Mouse (Mus musculus) CH12.LX (cell line): ENCODE data around the gene Zbtb14. TPM values are rescaled to one million over a fixed set of nuclear protein-coding genes. Genes with fewer than 3 reads are reported as not detected.

Source experiments
- DNase-seq: peaks from one replicate; pipeline ENCODE4 v3.0.0-alpha.2; 2013; ENCODE audit errors: extremely low read depth
- H3K27ac ChIP-seq: 2 replicates; pipeline ENCODE4 v1.5.1; 2012; ENCODE audit warnings: low read depth, mild to moderate bottlenecking, control low read depth, moderate library complexity; ENCODE audit not compliant: insufficient read depth
- H3K27me3 ChIP-seq: replicated peaks from 2 replicates; pipeline ENCODE3; 2012; ENCODE audit warnings: inconsistent platforms
- H3K36me3 ChIP-seq, 2 experiments: replicated peaks in 1 of 2; 2 replicates each; pipeline versions ENCODE3 to v1.6.1; 2012; ENCODE audit warnings: inconsistent platforms in 1 of 2, low read length in 1 of 2, mild to moderate bottlenecking in 1 of 2, mixed read lengths in 1 of 2, moderate library complexity in 1 of 2; ENCODE audit not compliant: control insufficient read depth in 1 of 2, insufficient read depth in 1 of 2
- H3K4me1 ChIP-seq, 2 experiments: 2 replicates each; pipeline ENCODE4 v1.6.1; 2012; ENCODE audit warnings: inconsistent platforms in 1 of 2, moderate library complexity in 1 of 2; ENCODE audit not compliant: insufficient read depth in 2 of 2, control insufficient read depth in 1 of 2
- H3K4me2 ChIP-seq: 2 replicates; pipeline ENCODE4 v1.6.1; 2012; ENCODE audit warnings: low read depth, mild to moderate bottlenecking, control low read depth; ENCODE audit not compliant: poor library complexity, insufficient read depth, severe bottlenecking
- H3K4me3 ChIP-seq, 3 experiments: fragments of 150-350 bp in 1 of 3; sonication (generic) in 1 of 3; replicated peaks in 1 of 3; 2 replicates each; pipeline versions ENCODE3 to v1.5.1; 2011 to 2012; ENCODE audit warnings: low read depth in 2 of 3, low read length in 2 of 3, mild to moderate bottlenecking in 2 of 3, moderate library complexity in 2 of 3, control low read depth in 1 of 3, improper control_type of control experiment in 1 of 3, inconsistent platforms in 1 of 3, mixed read lengths in 1 of 3; ENCODE audit not compliant: poor library complexity in 1 of 3
- H3K79me2 ChIP-seq: replicated peaks from 2 replicates; pipeline ENCODE4 v1.6.1; 2012; ENCODE audit warnings: mild to moderate bottlenecking, moderate library complexity; ENCODE audit not compliant: control insufficient read depth, poor library complexity, insufficient read depth, severe bottlenecking; ENCODE audit errors: extremely low read depth
- H3K9ac ChIP-seq: 2 replicates; pipeline ENCODE4 v1.6.1; 2012; ENCODE audit warnings: low read depth, mild to moderate bottlenecking, control low read depth, moderate library complexity; ENCODE audit not compliant: insufficient read depth
- H3K9me3 ChIP-seq: replicated peaks from 2 replicates; pipeline ENCODE3; 2012; ENCODE audit warnings: low read length, inconsistent platforms, mixed read lengths
- BHLHE40 ChIP-seq: IDR thresholded peaks from 2 replicates; pipeline ENCODE4 v1.6.1; 2011; ENCODE audit warnings: mild to moderate bottlenecking, low read depth, low read length, improper control_type of control experiment
- CHD1 ChIP-seq: IDR thresholded peaks from 2 replicates; pipeline ENCODE4 v1.6.1; 2012; ENCODE audit warnings: low read depth, low read length, improper control_type of control experiment, inconsistent platforms
- CHD2 ChIP-seq: IDR thresholded peaks from 2 replicates; pipeline ENCODE4 v1.6.1; 2011; ENCODE audit warnings: low read length, improper control_type of control experiment
- CTCF ChIP-seq, 2 experiments: IDR thresholded peaks in 1 of 2; conservative IDR thresholded peaks in 1 of 2; 2 replicates each; pipeline ENCODE4 v1.5.1; 2011 to 2012; ENCODE audit warnings: low read depth in 2 of 2, low read length in 2 of 2, improper control_type of control experiment in 1 of 2, inconsistent platforms in 1 of 2, mild to moderate bottlenecking in 1 of 2, moderate library complexity in 1 of 2
- E2F4 ChIP-seq: IDR thresholded peaks from 2 replicates; pipeline ENCODE4 v1.6.1; 2011; ENCODE audit warnings: low read depth, low read length, improper control_type of control experiment; ENCODE audit not compliant: insufficient replicate concordance
- ELF1 ChIP-seq: IDR thresholded peaks from 2 replicates; pipeline ENCODE4 v1.6.1; 2014; ENCODE audit warnings: low read depth, mild to moderate bottlenecking, inconsistent platforms, low read length, improper control_type of control experiment
- GABPA ChIP-seq: IDR thresholded peaks from 2 replicates; pipeline ENCODE4 v1.6.1; 2012; ENCODE audit warnings: low read depth, low read length, improper control_type of control experiment, inconsistent platforms; ENCODE audit not compliant: insufficient replicate concordance
- HCFC1 ChIP-seq: IDR thresholded peaks from 2 replicates; pipeline ENCODE4 v1.6.1; 2012; ENCODE audit warnings: low read depth, mild to moderate bottlenecking, inconsistent platforms, low read length, improper control_type of control experiment
- IRF4 ChIP-seq: IDR thresholded peaks from 2 replicates; pipeline ENCODE4 v1.6.1; 2014; ENCODE audit warnings: low read depth, mild to moderate bottlenecking, inconsistent platforms, low read length, improper control_type of control experiment
- JUN ChIP-seq: IDR thresholded peaks from 2 replicates; pipeline ENCODE4 v1.6.1; 2011; ENCODE audit warnings: low read depth, mild to moderate bottlenecking, low read length, improper control_type of control experiment, moderate library complexity; ENCODE audit not compliant: insufficient read depth
- JUND ChIP-seq: conservative IDR thresholded peaks from 2 replicates; pipeline ENCODE4 v1.6.1; 2011; ENCODE audit warnings: low read depth, low read length, improper control_type of control experiment
- KAT2A ChIP-seq: IDR thresholded peaks from 2 replicates; pipeline ENCODE4 v1.6.1; 2012; ENCODE audit warnings: low read length, improper control_type of control experiment, inconsistent platforms; ENCODE audit not compliant: insufficient replicate concordance
- MAFK ChIP-seq: IDR thresholded peaks from 2 replicates; pipeline ENCODE4 v1.6.1; 2011; ENCODE audit warnings: low read length, improper control_type of control experiment; ENCODE audit not compliant: insufficient replicate concordance
- MAX ChIP-seq: IDR thresholded peaks from 2 replicates; pipeline ENCODE4 v1.6.1; 2011; ENCODE audit warnings: low read length, improper control_type of control experiment
- MAZ ChIP-seq: IDR thresholded peaks from 2 replicates; pipeline ENCODE4 v1.6.1; 2012; ENCODE audit warnings: low read depth, mild to moderate bottlenecking, inconsistent platforms, low read length, improper control_type of control experiment, moderate library complexity
- MXI1 ChIP-seq: IDR thresholded peaks from 2 replicates; pipeline ENCODE4 v1.6.1; 2011; ENCODE audit warnings: mild to moderate bottlenecking, low read depth, low read length, improper control_type of control experiment
- MYC ChIP-seq: IDR thresholded peaks from 2 replicates; pipeline ENCODE4 v1.6.1; 2011; ENCODE audit warnings: low read depth, mild to moderate bottlenecking, improper control_type of control experiment, low read length
- NELFE ChIP-seq: IDR thresholded peaks from 2 replicates; pipeline ENCODE4 v1.6.1; 2011; ENCODE audit warnings: low read depth, low read length, improper control_type of control experiment
- PAX5 ChIP-seq: IDR thresholded peaks from 2 replicates; pipeline ENCODE4 v1.6.1; 2012; ENCODE audit warnings: low read length, inconsistent platforms, mixed read lengths
- POLR2A ChIP-seq: IDR thresholded peaks from 2 replicates; pipeline ENCODE4 v1.6.1; 2011; ENCODE audit warnings: low read depth, mild to moderate bottlenecking, improper control_type of control experiment, low read length
- POLR2AphosphoS2 ChIP-seq: IDR thresholded peaks from 2 replicates; pipeline ENCODE4 v1.6.1; 2011; ENCODE audit warnings: low read depth, low read length, improper control_type of control experiment
- RAD21 ChIP-seq: IDR thresholded peaks from 2 replicates; pipeline ENCODE4 v1.6.1; 2011; ENCODE audit warnings: low read depth, mild to moderate bottlenecking, low read length, improper control_type of control experiment, moderate library complexity
- RCOR1 ChIP-seq: conservative IDR thresholded peaks from 2 replicates; pipeline ENCODE4 v1.6.1; 2012; ENCODE audit warnings: low read depth, mild to moderate bottlenecking, inconsistent platforms, low read length, improper control_type of control experiment
- SIN3A ChIP-seq: IDR thresholded peaks from 2 replicates; pipeline ENCODE4 v1.6.1; 2012; ENCODE audit warnings: low read length, improper control_type of control experiment, inconsistent platforms
- SMC3 ChIP-seq: IDR thresholded peaks from 2 replicates; pipeline ENCODE4 v1.6.1; 2011; ENCODE audit warnings: low read depth, low read length, improper control_type of control experiment
- TBP ChIP-seq: conservative IDR thresholded peaks from 2 replicates; pipeline ENCODE4 v1.6.1; 2011; ENCODE audit warnings: low read depth, low read length, improper control_type of control experiment
- TCF12 ChIP-seq: IDR thresholded peaks from 2 replicates; pipeline ENCODE4 v1.6.1; 2014; ENCODE audit warnings: low read depth, mild to moderate bottlenecking, inconsistent platforms, low read length, improper control_type of control experiment
- UBTF ChIP-seq: IDR thresholded peaks from 2 replicates; pipeline ENCODE4 v1.6.1; 2012; ENCODE audit warnings: low read depth, mild to moderate bottlenecking, inconsistent platforms, low read length, improper control_type of control experiment, moderate library complexity
- USF2 ChIP-seq: conservative IDR thresholded peaks from 2 replicates; pipeline ENCODE4 v1.6.1; 2011; ENCODE audit warnings: low read depth, low read length, improper control_type of control experiment
- ZC3H11A ChIP-seq: IDR thresholded peaks from 2 replicates; pipeline ENCODE4 v1.6.1; 2012; ENCODE audit warnings: low read depth, mild to moderate bottlenecking, inconsistent platforms, low read length, improper control_type of control experiment
- ZNF384 ChIP-seq: IDR thresholded peaks from 2 replicates; pipeline ENCODE4 v1.6.1; 2012; ENCODE audit warnings: low read depth, low read length, improper control_type of control experiment, inconsistent platforms
- dilution Hi-C: fragments of 300-500 bp; cut with MboI; formaldehyde crosslinking; loops from 2 replicates; pipeline ENCODE4 v1.14.3; 2020; ENCODE audit warnings: low sequenced_read_pairs; ENCODE audit not compliant: extremely low pct_unique_long_range_greater_than_20kb, extremely low pct_ligation_motif_present
- in situ Hi-C: fragments of 300-500 bp; cut with MboI; formaldehyde crosslinking; loops from 3 replicates; pipeline ENCODE4 v1.14.3; 2019; ENCODE audit warnings: low sequenced_read_pairs, low pct_ligation_motif_present, low pct_unique_long_range_greater_than_20kb, mixed read lengths
- polyA plus RNA-seq: library from polyadenylated mRNA; unstranded; fragments of >175 nt; gene quantifications from 2 replicates; pipeline ENCODE4 v1.2.1, GENCODE M21; 2012; ENCODE audit warnings: low read depth; ENCODE audit not compliant: insufficient read length
- total RNA-seq, 2 experiments: library from RNA; depleted of rRNA; stranded (reverse); fragments of 300-350 nt in 1 of 2; fragments of >200 nt in 1 of 2; gene quantifications; 2 replicates each; pipeline ENCODE4 v1.2.3; 2012 to 2014

Zbtb14 gene
- total and polyA plus RNA-seq, 3 experiments, result 6.9 to 9.4 (median 8.8) TPM

DNA sequence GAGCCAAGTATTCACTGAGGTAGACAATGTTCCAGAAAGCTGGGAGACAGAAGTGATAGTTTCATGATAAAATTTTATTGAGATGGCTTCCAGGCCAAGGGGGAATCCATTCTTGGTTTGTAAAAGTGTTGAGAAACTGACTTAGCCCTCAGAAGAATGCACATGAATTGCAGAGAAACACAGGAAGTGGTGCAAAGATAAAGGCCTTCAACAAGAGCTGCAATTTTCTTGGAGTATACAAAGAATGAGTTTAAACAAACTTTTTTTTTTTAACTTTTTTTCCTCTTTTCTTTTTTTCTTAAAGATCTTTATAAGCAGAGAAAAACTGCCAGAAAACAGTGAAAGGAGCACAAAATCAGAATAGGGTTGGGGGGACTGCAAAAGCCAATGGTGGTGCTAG lies 33.3 kb downstream of the Zbtb14 start:
- no peak overlapping the region for H3K27ac ChIP-seq
- in situ Hi-C loops, result no loop called here
- peaks cover 2 to 29% of the 10 kb centered on the region in 2 experiments; a peak in 3 of 4 replicates for H3K4me1 ChIP-seq
- no peaks in the 10 kb centered on the region for H3K9me3 ChIP-seq
- no peak for DNase-seq
- peaks cover 8% of the 10 kb centered on the region; the same call in 1 of the 2 replicates for H3K79me2 ChIP-seq
- H3K4me3 ChIP-seq, result peak overlapping the region in 2 of 3 experiments; percentile 83 to 88
- H3K4me2 ChIP-seq, result peak overlapping the region; percentile 99
- H3K9ac ChIP-seq, result peak overlapping the region; percentile 76
- H3K36me3 ChIP-seq, result peaks cover 0 to 4% of the 10 kb centered on the region in 2 experiments
- dilution Hi-C loops, result no loop called here
- TF ChIP-seq MAZ (no peak), JUN (no peak), CHD1 (peak; percentile 37; the same call in 1 of the 2 replicates), GABPA (no peak), SMC3 (no peak)
- TF ChIP-seq, all 38 proteins: peak for 1
- H3K27me3 ChIP-seq, result no peaks in the 10 kb centered on the region

DNA sequence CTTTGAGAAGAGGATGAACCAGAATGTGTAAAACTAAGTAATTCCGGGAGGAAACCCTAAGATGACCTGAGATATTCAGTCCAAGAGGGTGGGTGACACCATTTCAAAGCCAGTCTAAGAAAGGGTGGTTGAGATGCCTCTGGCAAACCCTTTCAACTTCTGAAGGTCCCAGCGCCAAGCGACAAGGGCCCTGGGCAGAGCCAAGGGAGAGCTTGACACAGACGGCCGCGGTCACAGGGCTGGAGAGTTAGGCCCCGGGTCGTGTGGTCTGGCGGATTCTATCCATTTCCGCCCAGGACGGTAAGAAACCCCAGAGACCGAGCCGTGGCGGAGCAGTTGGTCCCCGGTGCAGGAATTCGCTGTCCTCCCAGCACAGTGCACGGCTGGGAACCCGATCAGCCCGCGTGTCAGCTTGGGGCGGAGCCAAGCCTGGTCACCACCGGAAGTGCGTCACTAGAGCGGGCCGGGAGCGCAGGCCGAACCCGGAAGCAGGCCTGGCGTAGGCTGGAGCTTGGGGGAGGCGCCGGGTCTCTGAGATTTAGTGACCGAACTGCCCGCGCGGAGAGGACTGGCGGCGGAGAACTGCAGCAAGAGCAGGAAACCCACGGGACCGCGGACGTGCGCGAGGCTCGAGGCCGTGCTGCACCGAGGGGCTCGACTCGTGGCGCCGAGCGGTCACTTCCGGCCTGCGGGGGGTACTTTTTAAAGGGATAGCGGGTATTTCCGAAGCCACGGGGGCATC lies 34.2 kb downstream of the Zbtb14 start:
- Histone ChIP-seq H3K9me3 (no peaks in the 10 kb centered on the region), H3K4me1 (peaks cover 5 to 36% of the 10 kb centered on the region in 2 experiments; a peak in 3 of 4 replicates), H3K79me2 (peaks cover 8% of the 10 kb centered on the region; the same call in 1 of the 2 replicates), H3K36me3 (peaks cover 0 to 4% of the 10 kb centered on the region in 2 experiments), H3K27me3 (no peaks in the 10 kb centered on the region), H3K4me3 (peak overlapping the region; percentile 83 to 91 (median 88)), H3K4me2 (peak overlapping the region; percentile 99), H3K9ac (peak overlapping the region; percentile 76), H3K27ac (peak overlapping the region; percentile 85)
- in situ Hi-C loops (no loop called here), dilution Hi-C loops (no loop called here)
- peak; percentile 91 for DNase-seq
- TF ChIP-seq RAD21, result no peak
- peak; percentile 78 for TF ChIP-seq MXI1
- TF ChIP-seq MYC, result peak; percentile 80
- TF ChIP-seq MAZ, result no peak
- TF ChIP-seq MAX, result peak; percentile 80
- peak; percentile 83 for TF ChIP-seq TCF12
- peak; percentile 99 for TF ChIP-seq ELF1
- TF ChIP-seq HCFC1, result peak; percentile 87
- TF ChIP-seq TBP, result peak; percentile 50; the same call in 1 of the 2 replicates
- no peak for TF ChIP-seq JUND
- TF ChIP-seq GABPA, result no peak
- no peak for TF ChIP-seq CTCF (conservative IDR thresholded peaks at IDR 0.05 in 1 of 2, IDR thresholded peaks at IDR 0.05 in 1 of 2; ENCODE audit: low read depth in 2 of 2, low read length in 2 of 2)
- no peak for TF ChIP-seq PAX5
- TF ChIP-seq E2F4, result no peak
- TF ChIP-seq IRF4, result peak; percentile 35; the same call in 1 of the 2 replicates
- no peak for TF ChIP-seq MAFK
- peak; percentile 89 for TF ChIP-seq POLR2AphosphoS2
- no peak for TF ChIP-seq RCOR1
- TF ChIP-seq ZC3H11A, result no peak
- no peak for TF ChIP-seq SMC3
- no peak for TF ChIP-seq BHLHE40
- peak; percentile 94 for TF ChIP-seq POLR2A
- no peak for TF ChIP-seq JUN
- TF ChIP-seq NELFE, result peak; percentile 92
- TF ChIP-seq KAT2A, result peak; percentile 76; the same call in 1 of the 2 replicates
- no peak for TF ChIP-seq ZNF384
- TF ChIP-seq SIN3A, result peak; percentile 84
- no peak for TF ChIP-seq CHD2
- TF ChIP-seq USF2, result no peak
- TF ChIP-seq UBTF, result no peak
